Mouse (Mus musculus): ENCODE measurements around the gene Orai2. TPM values are rescaled to one million over a fixed set of nuclear protein-coding genes. Genes with fewer than 3 reads are reported as not detected.
"Not testable (repeated sequence)": the region's sequence is repeated elsewhere in the genome, so short reads cannot be mapped to it uniquely, and the experiment has no call there.

Orai2 gene
- polyA plus RNA-seq (2017; shearing (Covaris generic)): 10 to 100 TPM; 42.9 to 80.7 TPM

- ATAC-seq: peak; percentile 66
These were observed at the start of gene Orai2 for GRCm38 (mm10) chr5:136170512-136171362. Gene Orai2, minus strand, starts transcription at chr5:136170713.

DNA sequence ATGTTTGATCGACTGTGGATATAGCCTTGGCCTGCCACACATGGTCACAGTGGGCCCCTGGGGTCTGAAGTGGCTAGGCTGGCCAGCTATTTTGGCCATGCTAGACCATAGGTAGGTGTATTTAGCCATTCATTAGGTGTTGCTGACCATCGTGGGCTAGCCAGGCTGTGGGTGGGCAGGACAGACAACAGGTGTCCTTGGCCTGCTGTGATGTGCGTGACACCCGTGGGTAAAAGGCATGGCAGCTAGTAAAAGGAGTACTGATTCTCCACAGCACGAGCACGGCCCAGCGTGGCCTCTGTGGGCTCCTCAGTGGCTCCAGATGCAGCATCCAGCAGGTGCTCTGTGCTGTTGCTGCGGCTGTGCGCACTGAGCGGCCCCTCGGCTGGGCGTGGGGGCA lies 48.1 kb upstream of the Orai2 start:
- no peak for ATAC-seq

- ATAC-seq: no peak
These were observed 47.4 kb upstream of the Orai2 start for GRCm38 (mm10) chr5:136217932-136218381.

DNA sequence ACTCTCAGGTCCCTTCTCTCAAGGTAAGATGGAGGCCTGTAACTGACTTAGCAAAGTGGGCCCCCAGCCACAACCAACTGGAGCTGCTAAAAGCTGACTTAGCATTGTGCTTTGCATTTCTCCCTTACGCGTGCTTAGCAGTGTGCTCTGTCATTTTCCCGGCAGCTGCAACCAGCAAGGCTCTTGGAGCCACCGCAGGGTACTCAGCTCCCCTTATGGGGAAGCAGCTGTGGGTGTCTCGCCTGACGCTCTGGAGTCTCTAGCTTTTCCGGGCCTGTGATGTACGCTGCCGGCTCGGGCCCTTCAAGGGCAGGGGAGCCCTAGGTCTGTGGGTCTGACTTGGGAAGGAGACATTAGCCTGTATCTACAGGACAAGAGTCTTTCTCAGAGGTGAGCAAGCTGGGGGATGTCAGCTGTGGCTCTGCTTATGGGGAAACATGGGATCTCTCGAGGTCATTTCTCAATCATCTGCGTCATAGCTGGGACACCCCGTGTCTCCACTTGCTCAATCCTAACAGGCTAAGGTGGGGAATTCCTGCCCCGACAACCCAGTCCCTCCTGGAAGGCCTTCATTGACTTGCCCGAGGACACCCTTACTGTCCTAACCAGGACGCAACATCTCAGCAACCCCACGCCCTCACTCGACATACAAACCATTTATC lies 46.6 kb upstream of the Orai2 start:
- ATAC-seq: no peak

- no peak for ATAC-seq
These were observed 45.4 kb upstream of the Orai2 start for GRCm38 (mm10) chr5:136215958-136216357.

DNA sequence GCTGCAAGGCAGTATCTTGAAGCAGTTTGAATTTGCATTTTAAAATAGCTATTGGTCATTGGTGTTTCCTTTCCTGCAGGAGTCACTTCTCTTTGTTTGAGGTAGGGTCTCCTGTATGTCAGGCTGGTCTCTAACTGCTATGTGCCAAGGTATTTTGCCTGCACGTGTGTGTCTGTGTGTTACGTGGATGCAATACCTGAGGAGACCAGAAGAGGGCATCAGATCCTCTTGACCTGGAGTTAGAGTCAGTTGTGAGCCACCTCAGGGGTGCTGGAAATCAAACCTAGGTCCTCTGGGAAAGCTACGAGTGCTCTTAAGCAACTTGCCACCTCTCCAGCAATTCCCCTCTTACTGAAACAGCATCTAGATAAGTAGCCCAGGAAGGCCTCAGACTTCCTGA lies 44.7 kb upstream of the Orai2 start:
- no peak for ATAC-seq

GRCm38 (mm10) chr5:136213716-136214115 lies 43.2 kb upstream of the Orai2 start:
- no peak for ATAC-seq

DNA sequence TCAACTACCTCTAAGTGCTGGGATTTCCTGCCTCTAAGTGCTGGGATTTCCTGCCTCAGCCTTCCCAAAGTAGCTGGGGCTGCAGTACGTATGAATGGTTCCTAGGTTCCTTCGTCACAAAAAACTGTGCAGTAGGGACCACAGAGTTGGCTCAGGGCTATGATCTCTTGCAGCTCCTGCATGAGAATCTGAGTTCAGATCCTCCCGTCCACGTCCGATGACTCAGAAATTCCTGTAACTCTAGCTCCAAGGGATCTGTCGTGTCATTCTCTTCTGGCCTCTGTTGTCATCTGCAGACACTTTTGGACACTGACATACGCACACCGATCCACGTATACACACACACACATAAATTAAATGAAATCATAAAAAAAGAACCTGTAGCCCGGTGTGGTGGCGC lies 42.2 kb upstream of the Orai2 start:
- no peak for ATAC-seq

DNA sequence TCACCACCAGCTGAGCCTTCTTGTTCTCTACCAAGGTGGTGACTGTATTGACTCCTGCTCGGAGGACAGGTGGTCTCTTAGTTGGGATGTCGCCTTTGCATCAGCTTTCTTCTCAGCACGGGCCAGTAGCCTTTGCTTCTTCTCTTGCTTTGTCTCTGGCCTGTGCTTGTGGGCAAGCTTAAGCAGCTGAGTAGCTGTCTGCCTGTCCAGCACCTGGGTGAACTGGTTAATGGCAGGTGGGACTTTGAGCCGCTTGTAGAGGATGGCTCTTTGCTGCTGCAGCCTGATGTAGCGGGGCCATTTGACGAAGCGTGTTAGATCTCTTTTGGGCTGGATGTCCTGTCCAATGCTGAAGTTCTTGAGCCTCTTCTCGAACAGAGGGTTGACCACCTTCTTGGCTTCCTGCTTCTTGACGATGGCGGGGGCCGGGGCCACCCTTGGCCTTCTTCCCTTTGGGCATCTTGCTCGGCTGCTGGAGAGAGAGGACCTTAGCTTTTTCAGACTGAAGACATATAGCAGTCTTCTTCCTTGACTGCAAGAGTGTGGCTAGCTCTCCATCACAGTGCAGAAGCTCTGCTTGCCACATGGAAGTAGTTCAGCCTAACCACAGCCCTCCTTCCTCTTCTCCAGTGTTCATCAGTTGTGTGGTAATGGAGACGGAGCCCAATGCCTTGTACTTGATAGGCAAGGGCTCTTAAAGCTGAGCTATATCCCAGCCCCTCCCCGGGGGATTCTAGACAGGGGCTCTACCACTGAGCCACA lies 41.0 kb upstream of the Orai2 start:
- ATAC-seq: not testable (repeated sequence)

DNA sequence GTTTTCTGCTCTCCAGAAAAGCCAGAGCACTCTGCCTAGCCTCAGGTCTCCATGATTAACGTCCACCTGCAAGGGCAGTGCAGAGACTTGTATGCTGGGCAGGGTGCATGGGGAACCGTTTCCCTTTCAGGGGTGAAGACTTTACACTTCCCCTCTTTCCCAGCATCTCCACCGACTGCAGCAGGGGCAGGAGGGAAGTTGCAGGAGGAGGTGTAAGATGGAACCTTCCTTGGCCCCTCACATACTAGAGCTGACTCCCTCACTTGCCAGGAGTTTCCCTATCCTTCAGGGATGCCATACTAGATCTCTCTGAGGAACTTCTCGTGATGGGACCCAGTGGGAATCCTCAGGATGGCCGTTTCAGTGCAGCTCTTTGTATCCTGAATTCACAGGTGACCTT lies 40.0 kb upstream of the Orai2 start:
- no peak for ATAC-seq

DNA sequence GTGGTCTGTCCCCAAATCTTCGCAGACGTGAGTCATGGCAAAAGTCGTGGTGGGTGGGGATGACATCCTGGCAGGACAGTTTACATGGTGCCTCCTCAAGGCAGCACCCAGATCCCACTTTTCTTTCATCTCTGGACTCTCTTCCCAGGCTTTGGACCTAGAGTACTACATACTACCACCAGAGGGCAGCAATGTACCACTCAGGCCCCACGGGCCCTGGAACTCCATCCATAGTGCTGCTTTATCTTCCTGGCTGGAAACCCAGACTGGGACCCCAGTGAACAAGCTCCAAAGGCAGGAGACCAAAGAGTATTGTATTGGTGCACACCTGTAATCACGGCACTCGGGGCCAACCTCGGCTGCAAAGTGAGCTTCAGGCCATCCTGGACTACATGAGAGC lies 31.3 kb upstream of the Orai2 start:
- ATAC-seq: no peak

DNA sequence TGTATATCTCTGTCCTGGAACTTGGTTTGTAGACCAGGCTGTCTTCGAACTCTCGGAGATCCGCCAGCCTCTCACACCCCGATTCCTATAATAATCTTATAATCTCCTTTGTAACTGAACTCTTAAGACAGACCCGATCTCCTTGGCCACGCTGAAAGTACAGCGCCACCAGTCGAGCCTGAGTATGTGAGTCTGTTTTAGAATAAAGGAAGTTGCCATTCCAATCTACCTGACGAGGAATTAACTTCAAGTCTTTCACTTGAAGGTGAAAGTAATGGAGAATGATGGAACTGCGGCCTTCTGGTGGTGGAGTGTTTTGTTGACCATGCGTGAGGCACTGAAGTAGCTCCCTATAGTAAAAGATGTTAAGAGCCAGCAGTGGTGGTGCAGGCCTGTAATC lies 29.0 kb upstream of the Orai2 start:
- ATAC-seq: no peak

GRCm38 (mm10) chr5:136198474-136199391 lies 28.2 kb upstream of the Orai2 start, which contains the start of gene Prkrip1:
Gene Prkrip1, minus strand, starts transcription at chr5:136198963.
- peak; percentile 99 for ATAC-seq

GRCm38 (mm10) chr5:136191870-136192269 lies 21.4 kb upstream of the Orai2 start:
- no peak for ATAC-seq

GRCm38 (mm10) chr5:136186723-136187122 lies 16.2 kb upstream of the Orai2 start:
- peak; percentile 98 for ATAC-seq

DNA sequence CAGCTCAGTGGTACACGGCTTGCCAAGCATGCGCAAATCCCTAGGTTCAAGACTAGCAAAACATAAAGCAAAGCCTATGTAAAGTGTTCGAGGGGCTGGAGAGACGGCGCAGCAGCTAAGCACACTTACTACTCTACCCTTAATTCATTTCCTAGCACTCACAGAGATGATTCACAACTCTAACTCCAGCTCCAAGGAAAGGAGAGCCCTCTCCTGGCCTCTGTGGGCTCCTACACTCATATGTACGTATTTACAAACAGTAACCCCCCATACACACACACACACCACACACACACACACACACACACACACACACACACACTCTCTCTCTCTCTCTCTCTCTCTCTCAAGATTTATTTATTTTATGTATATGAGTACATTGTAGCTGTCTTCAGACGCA lies 13.3 kb upstream of the Orai2 start:
- no peak for ATAC-seq

DNA sequence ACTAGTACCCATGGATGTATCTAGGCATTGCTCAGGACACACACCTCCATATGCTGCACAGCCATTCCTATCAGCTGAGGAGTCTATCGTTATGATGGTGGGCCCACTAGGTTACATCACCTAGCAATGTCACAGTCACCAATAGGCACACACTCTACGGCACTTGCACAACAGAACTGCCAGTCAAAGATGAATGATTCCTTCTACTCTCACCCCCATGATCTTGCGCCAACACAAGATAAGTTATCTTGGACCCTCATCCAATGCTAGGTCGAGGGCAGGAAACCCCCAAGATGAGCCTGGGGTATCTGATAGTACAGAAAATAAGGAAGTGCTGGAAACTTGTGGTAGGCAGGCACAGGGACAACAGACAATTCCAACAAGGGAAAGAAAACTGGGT lies 12.3 kb upstream of the Orai2 start:
- no peak for ATAC-seq

DNA sequence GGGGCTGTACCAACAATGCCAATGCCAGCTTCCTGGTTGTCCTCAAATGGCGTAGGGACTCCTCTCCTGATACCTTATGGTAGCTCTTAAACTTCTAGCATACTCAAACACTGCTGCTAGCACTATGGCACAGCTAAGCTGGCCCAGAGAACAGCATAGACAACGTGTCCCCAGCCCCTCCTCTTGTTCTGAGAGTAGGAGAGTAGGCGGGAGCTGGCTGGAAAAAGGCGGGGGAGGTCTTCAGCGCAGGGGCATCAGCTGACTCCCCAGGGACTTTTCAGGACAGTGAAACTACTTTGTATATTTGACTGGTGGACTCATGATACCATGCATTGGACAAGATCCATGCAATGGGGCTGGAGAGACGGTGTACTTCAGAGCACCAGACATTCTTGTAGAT lies 11.5 kb upstream of the Orai2 start:
- no peak for ATAC-seq

DNA sequence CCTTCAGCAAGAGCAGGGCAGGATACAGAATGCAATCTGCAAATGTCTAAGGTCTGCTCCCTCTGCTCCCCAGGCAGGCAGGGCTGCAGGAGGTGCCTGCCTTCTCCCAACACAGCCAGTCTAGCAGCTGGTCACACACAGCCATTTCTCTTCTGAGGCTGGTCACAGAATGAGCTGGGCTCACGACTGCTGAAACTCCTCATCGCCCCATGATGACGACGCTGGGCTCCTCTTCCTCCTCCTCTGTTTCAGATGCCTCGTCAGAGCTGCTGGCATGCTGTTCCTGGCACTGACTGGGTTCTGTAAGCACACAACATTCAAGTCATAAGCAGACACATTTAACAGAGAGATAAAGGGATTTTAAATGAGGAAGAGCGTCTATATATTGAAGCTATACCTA lies 10.7 kb upstream of the Orai2 start:
- no peak for ATAC-seq

DNA sequence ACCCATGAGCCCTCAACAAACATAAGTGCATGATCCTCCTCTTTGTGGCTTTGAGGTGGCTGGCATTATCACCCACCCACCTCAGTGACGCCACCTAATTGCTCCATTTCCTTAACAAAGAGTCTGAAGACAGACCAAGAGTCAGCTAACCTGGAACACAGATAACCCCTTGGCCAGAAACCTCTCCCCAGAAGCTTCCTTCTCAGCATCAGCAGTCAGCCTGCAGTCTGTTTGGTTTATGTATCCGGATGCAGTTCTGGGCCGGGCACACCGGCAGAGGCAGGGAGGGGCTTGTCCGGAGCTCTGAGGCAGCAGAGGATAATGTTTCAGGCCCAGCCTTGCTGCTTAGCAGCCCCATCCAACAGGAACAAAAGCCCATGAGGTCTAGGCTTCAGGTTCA lies 9.1 kb upstream of the Orai2 start:
- no peak for ATAC-seq

GRCm38 (mm10) chr5:136173606-136174463 lies 3.3 kb upstream of the Orai2 start:
- no peak for ATAC-seq

Data from CD4-positive, CD25-positive, alpha-beta regulatory T cell, adult 4 months (primary cell).